Mouse (Mus musculus): ENCODE data around the gene Rap2b.

- TF ChIP-seq CHD2 (IDR thresholded peaks at IDR 0.05; ENCODE audit: low read depth, low read length) (no peak), ZC3H11A (IDR thresholded peaks at IDR 0.05; ENCODE audit: borderline replicate concordance, low read depth, low read length) (no peak), HCFC1 (IDR thresholded peaks at IDR 0.05; ENCODE audit: borderline replicate concordance, insufficient read depth, low read length) (no peak), MAFK (IDR thresholded peaks at IDR 0.05; ENCODE audit: insufficient read depth, low read depth, low read length) (no peak), ZNF384 (IDR thresholded peaks at IDR 0.05; ENCODE audit: low read depth, low read length) (no peak)
Observed at GRCm38 (mm10) chr3:61336205-61336604, 25.2 kb upstream of the Rap2b start.

Measured in ES-E14 (cell line).